Mouse (Mus musculus): ENCODE results near the gene Gucy2f. TPM values are rescaled to one million over a fixed set of nuclear protein-coding genes. Genes with fewer than 3 reads are reported as not detected.

Gucy2f gene
- total RNA-seq, 2 experiments from 2014 or later: 0.02 TPM; not detected in 1

DNA sequence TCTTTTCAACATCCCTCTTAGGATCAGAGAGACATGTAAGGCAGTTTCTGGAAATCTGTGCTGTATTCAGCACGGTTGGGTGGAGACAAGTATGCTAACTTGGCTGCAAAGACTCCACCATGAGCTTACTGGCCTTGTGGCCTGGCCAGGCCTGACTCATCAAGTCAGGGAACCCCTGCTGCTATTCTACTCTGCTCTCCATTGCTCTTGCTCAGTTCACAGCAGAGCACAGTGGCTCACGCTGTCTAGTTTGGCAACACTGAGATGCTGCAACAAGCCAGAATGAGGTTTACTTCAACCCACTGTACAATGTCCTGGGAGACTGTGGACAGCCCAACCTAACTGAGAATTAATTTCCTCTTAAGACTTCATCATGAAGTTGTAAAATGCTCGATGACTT, 134.1 kb downstream of the Gucy2f start:
- intact Hi-C loops (cut with DNase I; ENCODE audit: low total_unique reads): no loop called here
- DNase-seq: peak; percentile 4

Other genes with a start within 250 kb of the Gucy2f start
- gene Nxt2, start 29.8 kb upstream of the Gucy2f start, total RNA-seq (2021): 1 to 10 TPM; 3.0 to 3.3 TPM
- 100 to 1,000 TPM; 147 to 150 TPM for gene Kcne1l, start 109.4 kb upstream of the Gucy2f start, total RNA-seq (2021)
- 10 to 100 TPM; 31.7 to 34.5 TPM for gene Acsl4, start 193.6 kb upstream of the Gucy2f start, total RNA-seq (2021)